Mouse (Mus musculus): ENCODE measurements around the gene Def6. TPM values are rescaled to one million over a fixed set of nuclear protein-coding genes. Genes with fewer than 3 reads are reported as not detected.

The Def6 gene
- total and polyA plus RNA-seq, 3 experiments = 121 to 154 TPM; not detected in 1

GRCm38 (mm10) chr17:28235982-28236635 is 28.5 kb downstream of the Def6 start:
- H3K9me3 ChIP-seq (replicated peaks; ENCODE audit: insufficient read depth, low read length) = no peaks in the 10 kb centered on the region
- no peak for DNase-seq (ENCODE audit: low read depth, low spot score)
- H3K79me2 ChIP-seq (ENCODE audit: control insufficient read depth, insufficient read depth, low read length, poor library complexity) = peaks cover 7% of the 10 kb centered on the region
- H3K27me3 ChIP-seq (ENCODE audit: control insufficient read depth in 1 of 2, insufficient read depth in 2 of 2, low read length in 2 of 2) = no peaks in the 10 kb centered on the region
- peaks cover 4 to 29% of the 10 kb centered on the region in 2 experiments; a peak in 3 of 4 replicates for H3K4me1 ChIP-seq (ENCODE audit: control insufficient read depth in 1 of 2, insufficient read depth in 2 of 2, low read length in 2 of 2)
- no peak for TF ChIP-seq MXI1 (IDR thresholded peaks at IDR 0.05; ENCODE audit: low read depth, low read length)
- TF ChIP-seq CTCF (IDR thresholded peaks at IDR 0.05 in 2 of 3, conservative IDR thresholded peaks at IDR 0.05 in 1 of 3; ENCODE audit: control insufficient read depth in 1 of 3, insufficient read depth in 1 of 3, low read depth in 2 of 3, low read length in 3 of 3, poor library complexity in 1 of 3, severe bottlenecking in 1 of 3) = no peak
- no peak for TF ChIP-seq UBTF (IDR thresholded peaks at IDR 0.05; ENCODE audit: borderline replicate concordance, insufficient read depth, low read depth, low read length)
- TF ChIP-seq GATA1 (IDR thresholded peaks at IDR 0.05; ENCODE audit: low read depth, low read length) = no peak
- no peak for TF ChIP-seq MAZ (IDR thresholded peaks at IDR 0.05; ENCODE audit: low read depth, low read length)
- TF ChIP-seq POLR2A (IDR thresholded peaks at IDR 0.05; ENCODE audit: control insufficient read depth in 1 of 2, insufficient read depth in 1 of 2, low read depth in 1 of 2, low read length in 2 of 2, poor library complexity in 1 of 2) = no peak
- no peak for TF ChIP-seq MAFK (IDR thresholded peaks at IDR 0.05; ENCODE audit: borderline replicate concordance, low read depth, low read length)
- no peak for TF ChIP-seq MYB (IDR thresholded peaks at IDR 0.05; ENCODE audit: low read depth, low read length)
- TF ChIP-seq JUND (IDR thresholded peaks at IDR 0.05; ENCODE audit: low read depth, low read length) = no peak
- TF ChIP-seq RCOR1 (IDR thresholded peaks at IDR 0.05; ENCODE audit: low read depth, low read length) = no peak
- TF ChIP-seq ZMIZ1 (IDR thresholded peaks at IDR 0.05; ENCODE audit: low read depth, low read length) = no peak
- no peak for TF ChIP-seq POLR2AphosphoS5 (IDR thresholded peaks at IDR 0.05; ENCODE audit: borderline replicate concordance, low read depth, low read length)
- TF ChIP-seq TCF12 (IDR thresholded peaks at IDR 0.05; ENCODE audit: low read depth, low read length) = no peak
- TF ChIP-seq SMC3 (IDR thresholded peaks at IDR 0.05; ENCODE audit: low read depth, low read length) = no peak
- TF ChIP-seq MYC (IDR thresholded peaks at IDR 0.05; ENCODE audit: low read depth, low read length) = no peak
- TF ChIP-seq ZKSCAN1 (IDR thresholded peaks at IDR 0.05; ENCODE audit: low read depth, low read length) = no peak
- TF ChIP-seq NRF1 (IDR thresholded peaks at IDR 0.05; ENCODE audit: insufficient read depth, low read depth, low read length, poor library complexity, severe bottlenecking) = no peak
- TF ChIP-seq ELF1 (IDR thresholded peaks at IDR 0.05; ENCODE audit: low read depth, low read length) = no peak
- no peak for TF ChIP-seq BHLHE40 (IDR thresholded peaks at IDR 0.05; ENCODE audit: borderline replicate concordance, low read depth, low read length)
- no peak for TF ChIP-seq EP300 (IDR thresholded peaks at IDR 0.05; ENCODE audit: low read depth in 1 of 2, low read length in 2 of 2)
- H3K27ac ChIP-seq (ENCODE audit: control insufficient read depth, low read depth, low read length) = no peak overlapping the region
- H3K4me3 ChIP-seq (ENCODE audit: control insufficient read depth in 1 of 2, insufficient read depth in 1 of 2, low read depth in 2 of 2, low read length in 2 of 2) = no peak overlapping the region
- H3K9ac ChIP-seq (ENCODE audit: control insufficient read depth, low read depth, low read length, poor library complexity, severe bottlenecking) = no peak overlapping the region
- H3K36me3 ChIP-seq (ENCODE audit: control insufficient read depth in 1 of 2, insufficient read depth in 2 of 2, low read length in 2 of 2) = peaks cover 0 to 18% of the 10 kb centered on the region in 2 experiments; a peak in 3 of 4 replicates

GRCm38 (mm10) chr17:28236636-28237015 is 29.0 kb downstream of the Def6 start:
- no peak for DNase-seq (ENCODE audit: low read depth, low spot score)
- Histone ChIP-seq H3K27me3 (ENCODE audit: control insufficient read depth in 1 of 2, insufficient read depth in 2 of 2, low read length in 2 of 2) (no peaks in the 10 kb centered on the region), H3K4me1 (ENCODE audit: control insufficient read depth in 1 of 2, insufficient read depth in 2 of 2, low read length in 2 of 2) (peaks cover 2 to 24% of the 10 kb centered on the region in 2 experiments; a peak in 3 of 4 replicates), H3K27ac (ENCODE audit: control insufficient read depth, low read depth, low read length) (no peak overlapping the region), H3K79me2 (ENCODE audit: control insufficient read depth, insufficient read depth, low read length, poor library complexity) (peaks cover 7% of the 10 kb centered on the region), H3K9ac (ENCODE audit: control insufficient read depth, low read depth, low read length, poor library complexity, severe bottlenecking) (no peak overlapping the region), H3K36me3 (ENCODE audit: control insufficient read depth in 1 of 2, insufficient read depth in 2 of 2, low read length in 2 of 2) (peaks cover 0 to 13% of the 10 kb centered on the region in 2 experiments; a peak in 3 of 4 replicates), H3K4me3 (ENCODE audit: control insufficient read depth in 1 of 2, insufficient read depth in 1 of 2, low read depth in 2 of 2, low read length in 2 of 2) (no peak overlapping the region), H3K9me3 (replicated peaks; ENCODE audit: insufficient read depth, low read length) (no peaks in the 10 kb centered on the region)
- TF ChIP-seq EP300 (IDR thresholded peaks at IDR 0.05; ENCODE audit: low read depth in 1 of 2, low read length in 2 of 2) (no peak), ZMIZ1 (IDR thresholded peaks at IDR 0.05; ENCODE audit: low read depth, low read length) (no peak), TAL1 (IDR thresholded peaks at IDR 0.05; ENCODE audit: low read length) (no peak), UBTF (IDR thresholded peaks at IDR 0.05; ENCODE audit: borderline replicate concordance, insufficient read depth, low read depth, low read length) (no peak), ELF1 (IDR thresholded peaks at IDR 0.05; ENCODE audit: low read depth, low read length) (no peak), ZNF384 (IDR thresholded peaks at IDR 0.05; ENCODE audit: low read depth, low read length) (no peak), TCF12 (IDR thresholded peaks at IDR 0.05; ENCODE audit: low read depth, low read length) (no peak), SIN3A (IDR thresholded peaks at IDR 0.05; ENCODE audit: low read length) (no peak), MEF2A (IDR thresholded peaks at IDR 0.05; ENCODE audit: extremely low read depth, insufficient replicate concordance, low read depth, low read length, poor library complexity, severe bottlenecking) (no peak), RCOR1 (IDR thresholded peaks at IDR 0.05; ENCODE audit: low read depth, low read length) (no peak), CHD1 (IDR thresholded peaks at IDR 0.05; ENCODE audit: low read depth, low read length) (no peak), ETS1 (IDR thresholded peaks at IDR 0.05; ENCODE audit: low read depth, low read length) (no peak), POLR2AphosphoS5 (IDR thresholded peaks at IDR 0.05; ENCODE audit: borderline replicate concordance, low read depth, low read length) (no peak), SMC3 (IDR thresholded peaks at IDR 0.05; ENCODE audit: low read depth, low read length) (no peak), JUND (IDR thresholded peaks at IDR 0.05; ENCODE audit: low read depth, low read length) (no peak), MYB (IDR thresholded peaks at IDR 0.05; ENCODE audit: low read depth, low read length) (no peak)
